Mouse (Mus musculus): ENCODE measurements around the gene 4833420G17Rik.
"Not testable (repeated sequence)": the region's sequence is repeated elsewhere in the genome, so short reads cannot be mapped to it uniquely, and the experiment has no call there.

Gene 4833420G17Rik

DNA sequence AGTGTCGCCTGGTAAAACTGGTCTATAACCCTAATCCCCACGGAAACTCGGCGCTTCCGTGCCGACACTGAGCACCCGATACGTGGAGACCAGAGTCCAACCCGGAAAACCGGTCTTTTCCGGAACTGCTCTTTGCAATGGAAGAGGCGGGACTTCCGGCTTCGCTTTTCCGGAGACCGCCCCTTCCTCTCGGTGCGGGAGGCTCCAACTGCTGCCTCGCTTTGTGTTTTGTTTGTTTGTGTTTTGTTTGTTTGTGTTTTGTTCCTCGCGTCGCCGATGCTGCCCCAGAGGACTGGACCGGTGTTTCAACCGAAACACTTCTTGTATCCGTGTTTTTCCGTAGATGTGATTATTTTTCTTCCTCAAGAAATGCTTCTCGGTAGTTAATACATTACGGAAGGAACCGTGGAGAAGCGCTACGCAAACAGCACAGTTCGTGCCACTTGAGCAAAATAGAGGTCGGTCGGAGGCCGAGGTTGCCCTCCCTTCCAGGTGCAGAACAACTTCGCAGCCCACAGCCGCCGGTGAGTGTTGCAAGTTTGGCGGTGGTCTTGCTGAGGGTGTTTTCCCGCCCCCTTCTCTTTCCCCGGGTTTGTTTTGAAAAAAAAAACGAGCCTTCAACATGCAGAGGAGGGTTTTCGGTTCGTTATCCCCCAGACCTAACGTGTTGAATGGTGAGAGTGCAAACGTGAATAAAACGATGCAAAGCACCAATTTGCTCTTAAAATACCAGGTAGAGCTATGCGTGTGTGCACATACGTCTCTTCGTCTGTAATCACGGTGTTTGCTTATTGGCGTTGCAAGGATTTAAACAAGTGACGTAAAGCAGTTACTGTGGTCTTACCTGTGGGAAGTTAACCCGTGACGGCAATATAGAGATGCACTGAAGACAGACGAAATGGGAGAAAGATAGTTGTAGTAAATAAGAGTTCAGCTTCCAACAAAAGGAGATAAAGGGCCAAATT lies at the start of gene 4833420G17Rik:
TSS of gene 4833420G17Rik (plus strand) at position 173 of the 965 bp plus-strand sequence.
- peak; percentile 86 for DNase-seq (ENCODE audit: extremely low read depth, low read depth)

DNA sequence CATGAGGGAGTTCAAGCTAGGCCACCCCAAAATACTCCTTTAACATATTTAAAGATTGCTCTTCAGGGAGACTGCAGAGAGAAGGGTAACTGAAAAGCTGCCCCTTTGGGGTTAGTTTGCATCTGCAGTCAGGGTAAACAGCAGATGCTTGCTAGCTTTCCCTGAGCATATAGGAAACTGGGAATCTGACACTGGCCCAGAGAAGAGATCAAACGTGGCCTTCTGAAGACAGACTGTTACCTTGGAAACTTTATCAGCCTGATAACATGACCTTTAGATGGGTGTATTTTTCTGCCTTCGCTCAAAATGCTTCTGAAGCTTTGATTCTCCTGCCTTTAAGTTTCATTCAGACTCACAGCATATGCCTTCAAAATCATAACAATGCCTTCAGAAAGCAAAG lies 49.5 kb upstream of the 4833420G17Rik start:
- no peak for DNase-seq (ENCODE audit: extremely low read depth, low read depth)

DNA sequence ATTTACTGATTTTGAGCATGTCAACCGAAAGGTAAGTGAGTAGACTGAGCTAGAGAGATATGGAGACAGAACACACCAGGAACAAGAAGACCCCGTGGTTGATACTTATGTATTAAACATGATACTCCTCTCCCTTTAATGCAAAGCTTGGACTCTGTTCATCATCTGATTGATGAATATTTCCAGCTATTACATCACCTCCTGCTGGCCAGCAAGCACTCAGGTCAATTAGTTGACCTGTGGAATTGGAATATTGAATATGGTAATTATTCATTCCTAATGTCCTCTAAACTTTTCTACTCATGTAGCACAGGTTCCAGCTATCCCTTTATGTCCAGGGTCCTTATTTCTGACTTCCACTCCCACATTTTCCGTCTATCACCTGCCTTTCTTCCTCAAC lies 44.1 kb upstream of the 4833420G17Rik start:
- no peak for DNase-seq (ENCODE audit: extremely low read depth, low read depth)

DNA sequence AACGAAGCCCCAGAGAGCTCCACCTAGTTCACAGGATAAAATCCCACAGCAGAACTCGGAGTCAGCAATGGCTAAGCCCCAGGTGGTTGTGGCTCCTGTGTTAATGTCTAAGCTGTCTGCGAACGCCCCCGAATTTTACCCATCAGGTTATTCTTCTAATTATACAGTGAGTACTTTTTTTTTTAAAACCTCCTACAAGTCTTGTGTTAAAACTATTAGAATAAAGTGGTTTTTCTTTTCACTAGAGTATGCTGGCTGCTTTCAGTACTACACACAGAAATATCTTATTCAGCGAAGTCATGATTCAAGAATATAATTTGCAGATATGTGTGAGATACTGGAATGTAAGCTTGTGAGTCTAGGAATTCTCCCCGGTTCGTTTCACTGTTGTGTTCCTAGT lies 32.4 kb upstream of the 4833420G17Rik start:
- DNase-seq (ENCODE audit: extremely low read depth, low read depth) = no peak

DNA sequence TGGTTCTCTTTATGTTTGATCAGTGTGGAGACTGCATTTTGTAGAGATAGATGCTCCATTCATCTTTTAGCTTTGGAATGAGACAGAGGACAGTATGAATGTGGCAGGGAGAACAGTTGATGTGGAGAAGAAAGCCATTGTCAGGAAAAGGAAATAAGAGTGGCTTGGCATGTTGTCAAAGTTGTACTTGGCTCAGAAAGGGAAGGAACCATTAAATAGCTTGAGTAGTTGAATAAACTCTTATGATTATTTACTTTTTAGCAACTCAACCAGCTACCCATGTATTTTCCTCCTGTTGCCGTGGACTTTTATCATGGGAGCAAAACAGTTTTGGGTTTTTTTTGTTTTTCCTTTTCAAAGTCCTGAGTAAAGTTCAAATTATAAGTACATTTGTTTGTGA lies 30.5 kb upstream of the 4833420G17Rik start:
- no peak for DNase-seq (ENCODE audit: extremely low read depth, low read depth)

DNA sequence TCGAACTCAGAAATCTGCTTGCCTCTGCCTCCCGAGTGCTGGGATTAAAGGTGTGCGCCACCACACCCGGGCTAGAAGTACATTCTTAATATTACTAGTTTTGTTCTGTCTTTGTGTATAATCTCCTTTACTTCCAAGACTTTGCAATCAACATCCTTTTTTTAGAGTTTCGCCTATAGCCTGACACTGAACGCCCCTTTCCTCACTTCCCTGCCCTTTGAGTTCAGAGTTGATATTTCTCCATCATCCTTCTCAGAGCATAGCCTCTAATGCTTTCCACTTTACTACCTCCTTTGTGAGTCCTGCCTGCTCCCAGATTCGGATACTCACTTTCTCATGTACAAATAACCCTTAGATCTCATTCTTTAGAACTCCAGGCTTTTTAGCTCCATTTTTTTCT lies 28.2 kb upstream of the 4833420G17Rik start:
- DNase-seq (ENCODE audit: extremely low read depth, low read depth) = no peak

DNA sequence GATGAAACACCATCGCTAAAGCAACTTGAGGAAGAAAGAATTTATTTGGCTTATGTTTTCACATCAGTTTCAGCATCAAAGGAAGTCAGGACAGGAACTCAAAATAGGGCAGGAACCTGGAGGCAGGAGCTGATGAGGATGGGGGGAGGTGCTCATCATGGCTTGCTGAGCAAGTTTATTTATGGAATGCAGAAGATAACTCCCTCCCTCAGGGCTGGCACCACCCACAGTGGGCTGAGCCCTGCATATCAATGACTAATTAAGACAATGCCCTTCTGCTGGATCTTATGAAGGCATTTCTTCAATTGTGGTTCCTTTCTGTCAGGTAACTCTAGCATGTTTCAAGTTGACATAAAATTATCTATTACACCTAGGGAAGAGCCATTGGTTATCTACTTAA lies 20.3 kb upstream of the 4833420G17Rik start:
- no peak for DNase-seq (ENCODE audit: extremely low read depth, low read depth)

DNA sequence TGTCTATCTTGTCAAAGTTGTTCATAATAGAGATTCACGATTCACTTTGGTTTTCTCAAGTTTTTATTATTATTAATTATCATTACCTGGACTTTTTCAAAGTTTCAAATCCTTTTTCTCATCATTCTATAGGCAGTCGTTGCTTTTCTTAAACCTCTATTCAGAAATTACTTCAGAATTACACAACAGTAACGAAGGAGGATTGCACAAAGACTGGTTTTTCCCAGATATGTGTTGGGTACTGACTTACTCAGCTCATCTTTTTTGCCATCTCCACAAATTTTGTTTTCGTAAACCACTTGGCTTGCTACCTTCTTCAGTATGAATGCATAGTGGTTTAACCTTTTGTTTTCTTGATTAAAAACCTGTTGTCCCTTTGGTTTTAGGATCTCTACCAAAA lies 9.0 kb upstream of the 4833420G17Rik start:
- DNase-seq (ENCODE audit: extremely low read depth, low read depth) = no peak

DNA sequence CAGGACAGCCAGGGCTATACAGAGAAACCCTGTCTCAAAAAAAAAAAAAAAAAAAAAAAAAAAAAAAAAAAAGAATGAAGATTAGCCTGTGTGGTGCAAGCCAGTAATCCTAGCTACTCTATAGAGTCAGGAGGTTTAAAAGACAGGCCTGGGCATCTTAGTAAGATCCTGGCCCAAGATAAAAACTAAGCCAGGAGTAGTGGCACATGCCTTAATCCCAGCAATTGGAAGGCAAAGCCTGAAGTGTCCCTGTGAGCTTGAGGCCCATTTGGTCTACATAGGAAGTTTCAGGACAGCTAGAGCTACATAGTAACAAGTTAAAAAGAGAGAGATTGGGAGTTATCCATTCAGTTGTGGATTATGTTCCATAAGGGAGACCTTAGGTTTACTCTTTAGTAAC lies 7.5 kb upstream of the 4833420G17Rik start:
- no peak for DNase-seq (ENCODE audit: extremely low read depth, low read depth)

DNA sequence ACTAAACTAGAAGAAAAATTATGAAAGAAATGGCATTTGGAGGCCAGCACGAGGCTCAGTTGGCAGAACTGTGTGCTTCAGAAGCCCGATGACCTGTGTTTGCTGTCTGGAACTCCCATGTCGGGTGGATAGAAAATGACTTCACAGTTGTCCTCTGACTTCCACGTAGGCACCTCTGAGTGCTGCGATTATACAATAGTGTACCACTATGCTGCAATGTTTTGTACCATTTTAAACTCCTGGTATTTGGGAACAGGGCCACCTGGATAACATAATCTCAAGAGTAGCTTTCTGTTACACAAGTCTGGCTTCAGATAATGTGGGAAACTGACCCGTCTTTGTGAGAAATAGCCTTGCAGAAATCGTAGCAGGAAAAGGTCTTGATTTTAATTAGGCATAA lies 6.2 kb upstream of the 4833420G17Rik start:
- no peak for DNase-seq (ENCODE audit: extremely low read depth, low read depth)

DNA sequence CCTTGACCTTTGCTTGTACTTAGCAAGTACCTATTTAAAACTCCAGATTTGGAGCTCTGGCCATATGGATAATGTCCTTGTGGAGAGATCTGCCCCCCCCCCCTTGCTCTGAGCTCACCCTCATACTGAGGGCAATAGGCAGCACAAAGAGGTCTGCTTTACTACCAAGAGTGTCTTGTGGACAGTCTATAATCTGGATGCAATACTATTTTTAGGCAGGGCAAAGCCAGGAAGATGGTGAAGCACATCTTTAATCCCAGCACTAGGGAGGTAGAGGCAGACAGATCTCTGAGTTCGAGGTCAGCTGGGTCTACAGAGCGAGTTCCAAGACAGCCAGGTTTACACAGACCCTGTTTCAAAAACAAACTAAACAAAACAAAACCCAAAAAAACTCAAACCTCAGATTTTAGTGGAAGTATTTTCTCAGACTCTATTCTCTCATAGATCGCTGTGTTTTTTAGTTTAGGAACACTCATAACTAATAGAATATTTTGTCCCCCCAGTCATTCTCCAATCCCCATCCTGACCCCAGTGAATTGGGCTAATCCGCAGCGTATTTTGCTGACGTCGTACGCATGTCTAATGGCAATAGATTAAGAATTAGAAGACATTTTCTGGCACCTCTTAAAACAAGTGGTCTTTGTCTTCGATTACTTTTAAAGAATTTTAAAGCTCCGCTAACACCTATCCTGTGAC lies 520 bp upstream of the 4833420G17Rik start:
- DNase-seq (ENCODE audit: extremely low read depth, low read depth) = peak; percentile 6

DNA sequence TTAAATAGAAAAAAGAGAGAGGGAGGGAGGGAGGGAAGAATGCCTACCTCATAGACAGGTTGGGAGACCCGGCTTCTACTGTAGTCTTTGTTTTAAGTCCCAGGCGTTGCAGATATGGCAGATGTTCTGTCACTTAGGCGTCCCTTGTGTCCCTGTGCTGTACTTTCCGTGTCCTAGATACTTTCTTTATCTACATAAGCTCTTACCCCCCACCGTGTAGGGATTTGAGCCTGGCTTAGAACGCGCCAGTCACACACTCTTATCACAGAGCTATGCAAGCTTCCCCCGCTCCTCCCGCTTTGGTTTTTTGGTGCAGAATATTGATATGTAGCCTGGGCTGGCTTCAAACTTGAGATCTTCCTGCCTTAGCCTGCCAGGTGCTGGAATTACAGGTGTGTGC lies 14.1 kb downstream of the 4833420G17Rik start:
- no peak for DNase-seq (ENCODE audit: extremely low read depth, low read depth)

DNA sequence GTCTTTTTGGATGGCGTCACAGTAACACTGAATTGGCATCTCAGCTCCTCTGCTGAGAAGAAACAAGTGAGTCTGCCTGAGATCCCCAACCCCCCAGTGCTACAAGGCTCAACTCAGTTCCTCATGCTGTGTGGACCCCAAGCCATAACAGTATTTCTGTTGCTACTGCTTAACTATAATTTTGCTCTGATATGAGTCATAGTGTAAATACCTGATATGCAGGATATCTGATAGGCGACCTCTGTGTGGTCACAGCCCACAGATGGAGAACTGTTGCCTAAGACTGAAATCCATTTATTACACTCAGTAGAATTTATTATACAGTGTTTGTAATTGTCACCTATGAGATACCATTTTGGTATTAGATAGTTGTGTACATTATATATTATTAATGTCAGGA lies 15.2 kb downstream of the 4833420G17Rik start:
- no peak for DNase-seq (ENCODE audit: extremely low read depth, low read depth)

DNA sequence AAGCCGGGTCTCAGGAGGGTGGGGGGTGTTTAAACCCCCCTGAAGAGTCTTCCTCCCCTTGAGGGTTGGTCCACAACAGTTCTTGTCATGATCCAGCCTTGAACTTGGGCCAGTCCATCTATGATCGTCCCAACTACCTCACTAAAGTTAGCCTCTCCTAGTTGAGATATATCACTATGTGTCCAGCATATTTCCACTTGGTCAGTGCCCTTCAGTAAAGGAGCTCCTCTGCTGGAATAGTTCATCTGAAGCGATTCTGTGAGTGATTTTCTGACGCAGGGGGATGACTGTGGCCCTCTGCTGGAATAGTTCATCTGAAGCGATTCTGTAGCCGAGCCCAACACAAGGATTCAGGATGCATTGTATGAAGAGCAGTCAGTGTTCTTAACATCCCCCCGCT lies 24.8 kb downstream of the 4833420G17Rik start:
- DNase-seq (ENCODE audit: extremely low read depth, low read depth) = no peak

DNA sequence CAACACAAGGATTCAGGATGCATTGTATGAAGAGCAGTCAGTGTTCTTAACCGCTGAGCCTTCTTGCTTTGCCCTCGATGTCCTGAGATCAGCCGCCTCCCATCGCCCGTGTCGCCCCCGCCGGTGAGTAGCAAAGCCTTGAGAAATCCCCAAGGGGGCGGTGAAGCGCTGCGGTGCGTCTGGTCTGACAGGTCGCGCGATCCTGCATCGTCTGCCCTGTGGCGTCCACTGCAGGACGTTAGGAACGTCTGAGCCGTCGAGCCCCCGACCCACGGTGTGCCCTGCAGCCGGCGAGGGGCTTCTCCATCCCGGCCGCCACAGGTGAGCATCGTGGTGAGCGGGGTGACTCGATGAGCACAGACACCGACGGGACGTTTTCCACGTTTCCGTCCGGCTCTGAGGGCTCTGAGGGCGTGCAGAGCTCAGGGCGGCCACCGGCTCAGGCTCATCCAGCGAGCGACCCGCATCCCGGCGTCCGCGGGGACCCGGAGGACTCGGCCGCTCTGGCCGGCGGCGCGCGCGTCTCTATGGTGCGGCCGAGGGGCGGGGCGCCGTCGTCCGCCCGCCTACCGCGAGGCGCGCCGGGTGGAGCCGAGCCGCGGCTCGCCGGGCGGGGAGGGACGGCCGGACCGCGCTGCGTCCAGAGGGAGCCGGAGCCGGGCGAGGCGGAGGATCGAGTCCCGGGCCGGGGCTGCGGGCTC lies 25.5 kb downstream of the 4833420G17Rik start, which contains the start of the genes Tmem267 and 3110070M22Rik:
TSS of gene Tmem267 (plus strand) at position 160 of the 701 bp plus-strand sequence.
TSS of gene 3110070M22Rik (minus strand) at position 504 of the 701 bp plus-strand sequence.
- DNase-seq (ENCODE audit: extremely low read depth, low read depth) = peak; percentile 41

DNA sequence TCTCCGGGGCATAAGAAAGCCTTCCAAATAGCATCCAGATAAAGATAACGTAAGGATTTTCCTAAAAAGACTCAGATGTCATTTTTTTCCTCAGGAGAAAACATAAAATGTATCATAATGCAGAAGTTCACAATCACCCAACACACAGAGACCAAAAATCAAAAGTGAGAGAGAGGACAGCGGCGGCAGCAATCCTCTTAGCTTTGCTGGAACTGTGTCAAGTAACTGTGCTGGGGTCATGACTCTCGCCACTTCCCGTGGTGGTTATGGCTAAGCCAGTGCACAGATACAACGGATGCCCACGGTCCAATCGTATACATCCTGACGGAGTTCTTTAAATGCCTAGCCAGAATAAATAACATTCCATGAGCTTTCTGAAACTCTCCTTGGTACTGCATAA lies 29.5 kb downstream of the 4833420G17Rik start:
- DNase-seq (ENCODE audit: extremely low read depth, low read depth) = not testable (repeated sequence)

DNA sequence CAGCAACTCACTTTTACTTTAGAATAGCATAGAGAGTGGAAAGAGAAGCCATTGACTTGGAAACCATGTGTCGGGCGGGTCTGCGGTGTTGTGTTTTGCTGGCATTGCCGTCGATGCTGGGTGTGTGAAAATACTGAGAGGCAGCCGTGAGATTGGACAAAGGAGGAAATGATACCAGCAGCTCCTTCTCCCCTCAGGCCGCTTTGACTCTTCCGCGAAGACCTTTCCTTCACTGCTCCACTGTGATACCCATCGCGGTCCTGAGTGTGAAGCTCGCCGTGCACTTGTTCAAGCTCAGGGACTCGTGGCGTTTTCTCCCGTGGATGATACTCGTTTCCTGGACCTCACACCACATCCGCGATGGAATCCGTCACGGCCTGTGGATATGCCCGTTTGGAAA lies 32.4 kb downstream of the 4833420G17Rik start:
- not testable (repeated sequence) for DNase-seq (ENCODE audit: extremely low read depth, low read depth)

Data from MEL-GATA-1-ER (cell line).